Mouse (Mus musculus) gastrocnemius, postnatal 4 days (tissue): Measurements from ENCODE around the gene Fam168a. TPM values are rescaled to one million over a fixed set of nuclear protein-coding genes. Genes with fewer than 3 reads are reported as not detected.
"Not testable (repeated sequence)": the region's sequence is repeated elsewhere in the genome, so short reads cannot be mapped to it uniquely, and the experiment has no call there.

Source experiments
- DNase-seq, 2 experiments: peaks; one replicate each; pipeline ENCODE4 v3.0.0; 2021 to 2022; ENCODE audit warnings: low spot score in 2 of 2, mixed read lengths in 2 of 2
- total RNA-seq, 2 experiments: library from RNA; stranded (reverse); gene quantifications; 2 replicates each; pipeline ENCODE4 v1.2.3; 2021

Gene Fam168a
- total RNA-seq, 2 experiments from 2014 or later, result 65.7 to 67.8 TPM

- DNase-seq, result no peak
Observed at GRCm38 (mm10) chr7:100837701-100838100, 131.3 kb downstream of the Fam168a start.

GRCm38 (mm10) chr7:100839632-100840402 is 133.4 kb downstream of the Fam168a start:
- DNase-seq, result no peak

GRCm38 (mm10) chr7:100840906-100841305 is 134.5 kb downstream of the Fam168a start:
- DNase-seq, result no peak

- DNase-seq, result no peak
Observed at GRCm38 (mm10) chr7:100841608-100842007, 135.2 kb downstream of the Fam168a start.

- no peak for DNase-seq
Observed at GRCm38 (mm10) chr7:100842175-100842574, 135.7 kb downstream of the Fam168a start.

GRCm38 (mm10) chr7:100843866-100844265 is 137.4 kb downstream of the Fam168a start:
- no peak for DNase-seq

GRCm38 (mm10) chr7:100844385-100845025 is 138.1 kb downstream of the Fam168a start:
- DNase-seq, result no peak

- DNase-seq, result no peak
Observed at GRCm38 (mm10) chr7:100845026-100845400, 138.6 kb downstream of the Fam168a start.

GRCm38 (mm10) chr7:100845412-100845811 is 139.0 kb downstream of the Fam168a start:
- no peak for DNase-seq

GRCm38 (mm10) chr7:100846033-100846432 is 139.6 kb downstream of the Fam168a start:
- not testable (repeated sequence) for DNase-seq

- no peak for DNase-seq
Observed at GRCm38 (mm10) chr7:100847131-100847530, 140.7 kb downstream of the Fam168a start.

GRCm38 (mm10) chr7:100848744-100849143 is 142.3 kb downstream of the Fam168a start:
- peak in 1 of 2 experiments; percentile 64 for DNase-seq

GRCm38 (mm10) chr7:100849508-100849907 is 143.1 kb downstream of the Fam168a start:
- DNase-seq, result no peak

GRCm38 (mm10) chr7:100851481-100852356 is 145.3 kb downstream of the Fam168a start:
- no peak for DNase-seq

GRCm38 (mm10) chr7:100853396-100853795 is 147.0 kb downstream of the Fam168a start:
- no peak for DNase-seq

- DNase-seq, result no peak
Observed at GRCm38 (mm10) chr7:100854137-100854814, 147.8 kb downstream of the Fam168a start.

GRCm38 (mm10) chr7:100854861-100855260 is 148.4 kb downstream of the Fam168a start:
- DNase-seq, result no peak

- no peak for DNase-seq
Observed at GRCm38 (mm10) chr7:100855300-100855699, 148.9 kb downstream of the Fam168a start.

- no peak for DNase-seq
Observed at GRCm38 (mm10) chr7:100855795-100856573, 149.5 kb downstream of the Fam168a start.

- no peak for DNase-seq
Observed at GRCm38 (mm10) chr7:100860450-100860849, 154.0 kb downstream of the Fam168a start.
